Mouse (Mus musculus) adrenal gland, postnatal 4 days (tissue): ENCODE measurements around the gene Srrt. TPM values are rescaled to one million over a fixed set of nuclear protein-coding genes. Genes with fewer than 3 reads are reported as not detected.

Source experiments
- DNase-seq, 2 experiments: peaks; one replicate each; pipeline ENCODE4 v3.0.0; 2021 to 2022; ENCODE audit warnings: low spot score in 2 of 2, mixed read lengths in 2 of 2
- microRNA-seq: library from miRNA; unstranded; fragments of <30 nt; microRNA quantifications from one replicate; pipeline ENCODE4 v1.2.0, GENCODE M21; 2021
- total RNA-seq, 2 experiments: library from RNA; stranded (reverse); gene quantifications; 2 replicates each; pipeline ENCODE4 v1.2.3; 2021

Gene Srrt
- total RNA-seq, 2 experiments from 2014 or later = 236 to 269 TPM

GRCm38 (mm10) chr5:137268131-137268910 is 39.2 kb downstream of the Srrt start:
- no peak for DNase-seq

- DNase-seq = no peak
Measured at GRCm38 (mm10) chr5:137264787-137265186, 42.7 kb downstream of the Srrt start.

- DNase-seq = no peak
Measured at GRCm38 (mm10) chr5:137263897-137264720, 43.4 kb downstream of the Srrt start.

Small RNA genes within 50 kb of the gene (microRNA-seq; reads per million reads assigned to microRNA genes)
- gene Mir7036 (2.1 reads per million), gene Mir8116 (not detected)

Other genes starting within 250 kb of the Srrt start
- gene Serpine1, start 235.4 kb downstream of the Srrt start, total RNA-seq = 1 to 10 TPM; 1.7 to 2.2 TPM
- 10 to 100 TPM; 36.2 to 46.0 TPM for gene Trim56, start 191.5 kb downstream of the Srrt start, total RNA-seq
- gene Muc3, start 158.4 kb downstream of the Srrt start, total RNA-seq = not detected
- gene Muc3a, start 95.3 kb downstream of the Srrt start, total RNA-seq = under 1 TPM; 0.31 to 0.67 TPM
- gene Ache, start 20.2 kb downstream of the Srrt start, total RNA-seq = 10 to 100 TPM; 12.5 to 20.2 TPM
- 10 to 100 TPM; 10.6 to 11.0 TPM for gene Ufsp1, start 13.0 kb downstream of the Srrt start, total RNA-seq
- 10 to 100 TPM; 60.0 to 61.2 TPM for gene Trip6, start 6.7 kb upstream of the Srrt start, total RNA-seq
- gene Slc12a9, start 25.9 kb upstream of the Srrt start, total RNA-seq = 10 to 100 TPM; 16.3 to 19.4 TPM
- gene Ephb4, start 42.4 kb upstream of the Srrt start, total RNA-seq = 10 to 100 TPM; 88.1 to 89.4 TPM
- under 1 TPM; 0.20 to 0.36 TPM for gene Zan, start 169.4 kb upstream of the Srrt start, total RNA-seq
- gene Pop7, start 194.8 kb upstream of the Srrt start, total RNA-seq = 10 to 100 TPM; 26.5 to 26.9 TPM
- 10 to 100 TPM; 65.1 to 69.2 TPM for gene Gigyf1, start 210.9 kb upstream of the Srrt start, total RNA-seq
- not detected for gene Epo, start 225.6 kb upstream of the Srrt start, total RNA-seq
- 100 to 1,000 TPM; 771 to 773 TPM for gene Gnb2, start 225.8 kb upstream of the Srrt start, total RNA-seq
- 1 to 10 TPM; 8.1 TPM for gene Actl6b, start 245.8 kb upstream of the Srrt start, total RNA-seq